In genomic region chr1:135584587-135585541, GRCm38 (mm10) we compare ENCODE assay signal across 7 mouse cellular contexts. TPM values are rescaled to one million over a fixed set of nuclear protein-coding genes. Genes with fewer than 3 reads are reported as not detected.
DNase-seq lines count a peak whose midpoint lies in the region; ATAC-seq lines count a peak whose summit lies in the region.

No protein-coding gene starts in this region.

- H3K4me2 ChIP-seq in intestine, embryonic 14.5 days (ENCODE audit: low read length) = peak overlapping the region; percentile 86
- H3K4me2 ChIP-seq in limb, embryonic 11.5 days (ENCODE audit: low read depth, severe bottlenecking) = peak overlapping the region; percentile 96
- peak overlapping the region; percentile 73 for H3K4me2 ChIP-seq in stomach, embryonic 16.5 days (ENCODE audit: low read depth, low read length)

- H3K9me3 ChIP-seq in intestine, embryonic 14.5 days (ENCODE audit: control insufficient read depth, low read length) = no peaks in the 10 kb centered on the region
- no peaks in the 10 kb centered on the region for H3K9me3 ChIP-seq in limb, embryonic 11.5 days (ENCODE audit: control insufficient read depth, low read length)
- H3K9me3 ChIP-seq in midbrain, embryonic 10.5 days (replicated peaks) = no peaks in the 10 kb centered on the region
- H3K9me3 ChIP-seq in stomach, embryonic 16.5 days (replicated peaks; ENCODE audit: control insufficient read depth, low read length) = no peaks in the 10 kb centered on the region

- H3K36me3 ChIP-seq in intestine, embryonic 14.5 days (ENCODE audit: control insufficient read depth, insufficient read depth, low read length) = peaks cover 5% of the 10 kb centered on the region; the same call in 1 of the 2 replicates
- H3K36me3 ChIP-seq in limb, embryonic 11.5 days (ENCODE audit: control insufficient read depth, insufficient read depth, low read length) = no peaks in the 10 kb centered on the region
- H3K36me3 ChIP-seq in midbrain, embryonic 10.5 days = 0 out of 2 replicates have a peak, but pooled peaks cover 2% of the 10 kb centered on the region
- H3K36me3 ChIP-seq in stomach, embryonic 16.5 days (ENCODE audit: control insufficient read depth, insufficient read depth, low read length) = no peaks in the 10 kb centered on the region

- H3K27ac ChIP-seq in intestine, embryonic 14.5 days (ENCODE audit: low read depth) = peak overlapping the region; percentile 87
- H3K27ac ChIP-seq in limb, embryonic 11.5 days (replicated peaks; ENCODE audit: low read depth, low read length) = peak overlapping the region; percentile 80
- peak overlapping the region; percentile 87 for H3K27ac ChIP-seq in midbrain, embryonic 10.5 days (replicated peaks)
- H3K27ac ChIP-seq in stomach, embryonic 16.5 days (ENCODE audit: low read length) = peak overlapping the region; percentile 47; the same call in 1 of the 2 replicates

- H3K9ac ChIP-seq in intestine, embryonic 14.5 days (ENCODE audit: low read length) = peak overlapping the region; percentile 55
- peak overlapping the region; percentile 62 for H3K9ac ChIP-seq in limb, embryonic 11.5 days (ENCODE audit: low read length)
- peak overlapping the region; percentile 71 for H3K9ac ChIP-seq in stomach, embryonic 16.5 days (ENCODE audit: low read length)

- peaks cover 30% of the 10 kb centered on the region for H3K4me1 ChIP-seq in intestine, embryonic 14.5 days (replicated peaks; ENCODE audit: control insufficient read depth, insufficient read depth, low read length)
- peaks cover 52% of the 10 kb centered on the region for H3K4me1 ChIP-seq in limb, embryonic 11.5 days (ENCODE audit: control insufficient read depth, insufficient read depth, low read length)
- H3K4me1 ChIP-seq in midbrain, embryonic 10.5 days = peaks cover 79% of the 10 kb centered on the region
- H3K4me1 ChIP-seq in stomach, embryonic 16.5 days (ENCODE audit: control insufficient read depth, insufficient read depth, low read length) = peaks cover 37% of the 10 kb centered on the region

- peak; percentile 37 for DNase-seq in ZHBTc4 (ENCODE audit: low read depth, low spot score)
- peak; percentile 76 for DNase-seq in brain, adult 2 months (ENCODE audit: low read depth, low spot score)
- peak; percentile 55 to 59 for DNase-seq in frontal cortex, postnatal 36 days (ENCODE audit: low spot score in 2 of 2)
- peak; percentile 75 for DNase-seq in intestine, embryonic 14.5 days (ENCODE audit: low spot score)
- peak; percentile 71 for DNase-seq in limb, embryonic 11.5 days (ENCODE audit: low spot score)
- peak; percentile 82 for DNase-seq in midbrain, embryonic 10.5 days (ENCODE audit: low spot score)

- H3K4me3 ChIP-seq in intestine, embryonic 14.5 days (ENCODE audit: low read depth, low read length) = peak overlapping the region; percentile 59
- peak overlapping the region; percentile 60 for H3K4me3 ChIP-seq in limb, embryonic 11.5 days (ENCODE audit: low read depth, low read length)
- H3K4me3 ChIP-seq in midbrain, embryonic 10.5 days = peak overlapping the region; percentile 75
- H3K4me3 ChIP-seq in stomach, embryonic 16.5 days (replicated peaks; ENCODE audit: low read length) = peak overlapping the region; percentile 56

- peak; percentile 63; the same call in 1 of the 2 replicates for ATAC-seq in intestine, embryonic 14.5 days (replicated peaks; ENCODE audit: low FRiP score, low TSS enrichment, low read depth)
- ATAC-seq in limb, embryonic 11.5 days (ENCODE audit: insufficient number of reproducible peaks, low FRiP score, low TSS enrichment, low read depth) = no peak
- ATAC-seq in stomach, embryonic 16.5 days (ENCODE audit: insufficient read depth, low FRiP score) = peak; percentile 24; the same call in 1 of the 2 replicates

- 2% methylated on average over 73 of the region's 73 CpGs for WGBS in intestine, embryonic 14.5 days
- WGBS in limb, embryonic 11.5 days = under 1% methylated on average over 72 of the region's 73 CpGs
- WGBS in midbrain, embryonic 10.5 days = under 1% methylated on average over 70 of the region's 73 CpGs
- 3% methylated on average over 69 of the region's 73 CpGs for WGBS in stomach, embryonic 16.5 days

- H3K27me3 ChIP-seq in intestine, embryonic 14.5 days (replicated peaks; ENCODE audit: control insufficient read depth, insufficient read depth, low read length) = 0 out of 2 replicates have a peak, but pooled peaks cover 2% of the 10 kb centered on the region
- no peaks in the 10 kb centered on the region for H3K27me3 ChIP-seq in limb, embryonic 11.5 days (ENCODE audit: control insufficient read depth, insufficient read depth, low read length)
- H3K27me3 ChIP-seq in midbrain, embryonic 10.5 days (ENCODE audit: low read depth, poor library complexity, severe bottlenecking) = peaks cover 31% of the 10 kb centered on the region
- H3K27me3 ChIP-seq in stomach, embryonic 16.5 days (ENCODE audit: control insufficient read depth, insufficient read depth, low read length) = 0 out of 2 replicates have a peak, but pooled peaks cover 7% of the 10 kb centered on the region

RNA-seq across cellular contexts. Expression of gene Nav1, which starts 22.2 kb away (rescaled TPM):
- 21.2 and 23.7 TPM in 2 replicates for polyA plus RNA-seq in intestine, embryonic 14.5 days (2014; fragmentation: Nextera tagmentation; extraction: Ambion mirVana)
- 16.4 and 16.7 TPM in 2 replicates for polyA plus RNA-seq in limb, embryonic 11.5 days (2014; fragmentation: Nextera tagmentation; extraction: Ambion mirVana)
- polyA plus RNA-seq in midbrain, embryonic 10.5 days (2016; fragmentation: Nextera tagmentation; extraction: Ambion mirVana) = 14.5 and 16.5 TPM in 2 replicates
- 11.2 and 12.9 TPM in 2 replicates for polyA plus RNA-seq in stomach, embryonic 16.5 days (2015; fragmentation: Nextera tagmentation; extraction: Ambion mirVana)
